Mouse (Mus musculus): ENCODE results near the gene Mrpl58. TPM values are rescaled to one million over a fixed set of nuclear protein-coding genes. Genes with fewer than 3 reads are reported as not detected.

The Mrpl58 gene
- total RNA-seq, 2 experiments from 2014 or later = 95.7 to 96.6 TPM

GRCm38 (mm10) chr11:115455619-115456018, 52.1 kb downstream of the Mrpl58 start:
- DNase-seq (ENCODE audit: low spot score in 2 of 2) = no peak

GRCm38 (mm10) chr11:115456182-115456581, 52.6 kb downstream of the Mrpl58 start:
- no peak for DNase-seq (ENCODE audit: low spot score in 2 of 2)

DNA sequence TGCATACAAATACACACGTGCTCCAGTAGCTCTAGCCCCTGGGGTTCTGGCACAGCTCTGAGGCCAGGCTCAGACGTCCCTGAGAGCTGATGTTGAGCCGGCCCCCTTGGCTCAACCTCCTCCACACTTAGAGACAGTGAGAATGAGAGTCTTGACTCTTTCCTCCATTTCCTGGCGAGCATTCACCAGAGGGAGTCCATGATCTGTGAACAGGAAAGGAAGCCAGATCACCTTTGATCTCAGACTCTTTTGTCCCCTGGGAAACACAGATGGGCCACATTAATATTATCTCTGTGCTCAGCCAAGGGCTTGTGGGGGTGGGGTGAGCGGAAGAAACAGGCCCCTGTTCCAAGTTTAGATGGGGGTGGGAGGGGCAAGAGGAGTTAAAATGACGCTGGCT, 53.9 kb downstream of the Mrpl58 start:
- no peak for DNase-seq (ENCODE audit: low spot score in 2 of 2)

GRCm38 (mm10) chr11:115460976-115461375, 57.4 kb downstream of the Mrpl58 start:
- no peak for DNase-seq (ENCODE audit: low spot score in 2 of 2)

- no peak for DNase-seq (ENCODE audit: low spot score in 2 of 2)
Observed at GRCm38 (mm10) chr11:115461846-115462242, 58.3 kb downstream of the Mrpl58 start.

Small RNA genes lying within 50 kb of the gene (microRNA-seq; reads per million reads assigned to microRNA genes)
- gene Mir3968 = 0 reads per million in 2 experiments

Other genes starting within 250 kb of the Mrpl58 start
- gene Slc9a3r1, start 240.4 kb upstream of the Mrpl58 start, total RNA-seq (2021) = 10 to 100 TPM; 79.3 to 82.2 TPM
- gene Tmem104, start 216.3 kb upstream of the Mrpl58 start, total RNA-seq (2021) = 10 to 100 TPM; 15.0 to 21.2 TPM
- gene Nat9, start 215.9 kb upstream of the Mrpl58 start, total RNA-seq (2021) = 10 to 100 TPM; 19.3 to 19.9 TPM
- 10 to 100 TPM; 41.7 to 47.0 TPM for gene Grin2c, start 136.5 kb upstream of the Mrpl58 start, total RNA-seq (2021)
- 10 to 100 TPM; 19.4 to 21.3 TPM for gene Fdxr, start 126.7 kb upstream of the Mrpl58 start, total RNA-seq (2021)
- 10 to 100 TPM in 1 of 2 experiments, 1 to 10 TPM in 1; 10.0 to 10.2 TPM for gene Fads6, start 106.1 kb upstream of the Mrpl58 start, total RNA-seq (2021)
- not detected for gene Otop2, start 96.6 kb upstream of the Mrpl58 start, total RNA-seq (2021)
- under 1 TPM; 0.16 to 0.45 TPM for gene Ush1g, start 81.7 kb upstream of the Mrpl58 start, total RNA-seq (2021)
- under 1 TPM; 0.14 to 0.17 TPM for gene Otop3, start 69.0 kb upstream of the Mrpl58 start, total RNA-seq (2021)
- 10 to 100 TPM; 90.0 to 94.3 TPM for gene Hid1, start 36.0 kb upstream of the Mrpl58 start, total RNA-seq (2021)
- gene Cdr2l, start 21.8 kb upstream of the Mrpl58 start, total RNA-seq (2021) = 10 to 100 TPM; 18.6 to 21.3 TPM
- 100 to 1,000 TPM; 440 to 460 TPM for gene Atp5h, start 16.2 kb downstream of the Mrpl58 start, total RNA-seq (2021)
- 10 to 100 TPM; 59.0 to 68.3 TPM for gene Kctd2, start 16.4 kb downstream of the Mrpl58 start, total RNA-seq (2021)
- not detected for gene Trim80, start 36.8 kb downstream of the Mrpl58 start, total RNA-seq (2021)
- not detected for gene Slc16a5, start 58.7 kb downstream of the Mrpl58 start, total RNA-seq (2021)
- 10 to 100 TPM in 1 of 2 experiments, 1 to 10 TPM in 1; 8.7 to 10.6 TPM for gene Armc7, start 71.9 kb downstream of the Mrpl58 start, total RNA-seq (2021)
- gene Nt5c, start 88.1 kb downstream of the Mrpl58 start, total RNA-seq (2021) = 10 to 100 TPM; 68.8 to 72.5 TPM
- 100 to 1,000 TPM; 188 to 227 TPM for gene Jpt1, start 110.6 kb downstream of the Mrpl58 start, total RNA-seq (2021)
- 100 to 1,000 TPM; 352 to 361 TPM for gene Sumo2, start 132.5 kb downstream of the Mrpl58 start, total RNA-seq (2021)
- gene Nup85, start 160.7 kb downstream of the Mrpl58 start, total RNA-seq (2021) = 10 to 100 TPM; 43.4 to 47.1 TPM
- gene Mrps7, start 200.2 kb downstream of the Mrpl58 start, total RNA-seq (2021) = 10 to 100 TPM; 53.1 to 56.4 TPM
- 10 to 100 TPM; 57.0 to 69.8 TPM for gene Gga3, start 200.3 kb downstream of the Mrpl58 start, total RNA-seq (2021)
- gene Mif4gd, start 209.2 kb downstream of the Mrpl58 start, total RNA-seq (2021) = 10 to 100 TPM; 22.5 to 23.5 TPM
- gene Slc25a19, start 224.5 kb downstream of the Mrpl58 start, total RNA-seq (2021) = 10 to 100 TPM; 54.0 to 57.1 TPM